In genomic region chr16:4133754-4134153, GRCm38 (mm10) we compare ENCODE assay signal across 24 mouse cellular contexts.
"Had no signal": no experiment of that assay in that cellular context is flagged by ENCODE, and none has a peak within 500 bp of the region (broad histone marks: within the 10 kb centered on the region; RNA-seq: fewer than 3 reads in every experiment).

No protein-coding gene starts in this region.

- ATAC-seq: intestine, embryonic 15.5 days; lung, postnatal 0 days had no signal

- H3K4me2 ChIP-seq: intestine, embryonic 15.5 days; limb, embryonic 12.5 days; limb, embryonic 15.5 days; lung, embryonic 14.5 days; midbrain, embryonic 11.5 days; neural tube, embryonic 12.5 days; neural tube, embryonic 15.5 days had no signal

- H3K4me1 ChIP-seq: intestine, embryonic 15.5 days; limb, embryonic 12.5 days; limb, embryonic 15.5 days; neural tube, embryonic 12.5 days; neural tube, embryonic 15.5 days had no signal

- H3K4me3 ChIP-seq: intestine, embryonic 15.5 days; left cerebral cortex, adult 2 months; limb, embryonic 12.5 days; limb, embryonic 15.5 days; megakaryocyte, embryonic 14.5 days; neural tube, embryonic 12.5 days; neural tube, embryonic 15.5 days had no signal

- DNase-seq: kidney, adult 11 months; kidney, adult 9 months; kidney, postnatal 36 days; layer of hippocampus, postnatal 36 days; left cerebral cortex, postnatal 4 days; lung, embryonic 14.5 days; midbrain, embryonic 14.5 days; right cerebral cortex, adult 18-20 months; right cerebral cortex, postnatal 14 days; right cerebral cortex, postnatal 4 days; thymus, adult 2 months; thymus, postnatal 14 days; thymus, postnatal 4 days had no signal

- H3K9ac ChIP-seq: intestine, embryonic 15.5 days; limb, embryonic 12.5 days; limb, embryonic 15.5 days; lung, embryonic 14.5 days; neural tube, embryonic 12.5 days; neural tube, embryonic 15.5 days had no signal

- H3K27me3 ChIP-seq: intestine, embryonic 15.5 days; limb, embryonic 12.5 days; limb, embryonic 15.5 days; megakaryocyte, embryonic 14.5 days; neural tube, embryonic 12.5 days; neural tube, embryonic 15.5 days had no signal

- H3K9me3 ChIP-seq: intestine, embryonic 15.5 days; limb, embryonic 12.5 days; limb, embryonic 15.5 days; megakaryocyte, embryonic 14.5 days; neural tube, embryonic 12.5 days; neural tube, embryonic 15.5 days had no signal

- H3K27ac ChIP-seq: intestine, embryonic 15.5 days; left cerebral cortex, adult 2 months; limb, embryonic 12.5 days; limb, embryonic 15.5 days; macrophage; neural tube, embryonic 12.5 days; neural tube, embryonic 15.5 days; stomach, postnatal 0 days had no signal
